Mouse (Mus musculus) neural tube, embryonic 12.5 days (tissue): ENCODE results near the gene Stab2. TPM values are rescaled to one million over a fixed set of nuclear protein-coding genes. Genes with fewer than 3 reads are reported as not detected.

ENCODE experiments used
- ATAC-seq: fragments of 200-750 bp; cut with Nextera tagmentation; 2 replicates; pipeline ENCODE4 v1.8.0; 2017; ENCODE audit warnings: low read depth, mild to moderate bottlenecking, moderate TSS enrichment, moderate library complexity; ENCODE audit not compliant: low FRiP score
- H3K27ac ChIP-seq: fragments of 300-500 bp; sonication (generic); 2 replicates; pipeline ENCODE4 v1.5.1; 2016
- H3K27me3 ChIP-seq: fragments of 300-500 bp; sonication (generic); replicated peaks from 2 replicates; pipeline ENCODE4 v1.6.1; 2016; ENCODE audit warnings: mild to moderate bottlenecking
- H3K36me3 ChIP-seq: fragments of 300-500 bp; sonication (generic); 2 replicates; pipeline ENCODE4 v1.6.1; 2016; ENCODE audit warnings: mild to moderate bottlenecking
- H3K4me1 ChIP-seq: fragments of 300-500 bp; sonication (generic); 2 replicates; pipeline ENCODE4 v1.6.1; 2016
- H3K4me2 ChIP-seq: fragments of 300-500 bp; sonication (generic); replicated peaks from 2 replicates; pipeline ENCODE4 v1.6.1; 2016; ENCODE audit warnings: mild to moderate bottlenecking
- H3K4me3 ChIP-seq: fragments of 300-500 bp; sonication (generic); 2 replicates; pipeline ENCODE4 v1.5.1; 2016
- H3K9ac ChIP-seq: fragments of 300-500 bp; sonication (generic); 2 replicates; pipeline ENCODE4 v1.6.1; 2016; ENCODE audit warnings: mild to moderate bottlenecking
- H3K9me3 ChIP-seq: fragments of 300-500 bp; sonication (generic); 2 replicates; pipeline ENCODE4 v1.6.1; 2016; ENCODE audit warnings: mild to moderate bottlenecking
- whole genome bisulfite sequencing: fragments of 180-500 bp; shearing (Covaris S2); methylation state at CpG from one replicate; pipeline ENCODE4 v1.1.7; 2016; 5-methylcytosine and 5-hydroxymethylcytosine counted together
- polyA plus RNA-seq: library from polyadenylated mRNA; unstranded; fragments of >200 nt; fragmentation: Nextera tagmentation; extraction: Ambion mirVana; gene quantifications from 2 replicates; pipeline ENCODE4 v1.2.1, GENCODE M21; 2016

Gene Stab2
- polyA plus RNA-seq, 1 experiment from 2014 or later, result 0.20 TPM

DNA sequence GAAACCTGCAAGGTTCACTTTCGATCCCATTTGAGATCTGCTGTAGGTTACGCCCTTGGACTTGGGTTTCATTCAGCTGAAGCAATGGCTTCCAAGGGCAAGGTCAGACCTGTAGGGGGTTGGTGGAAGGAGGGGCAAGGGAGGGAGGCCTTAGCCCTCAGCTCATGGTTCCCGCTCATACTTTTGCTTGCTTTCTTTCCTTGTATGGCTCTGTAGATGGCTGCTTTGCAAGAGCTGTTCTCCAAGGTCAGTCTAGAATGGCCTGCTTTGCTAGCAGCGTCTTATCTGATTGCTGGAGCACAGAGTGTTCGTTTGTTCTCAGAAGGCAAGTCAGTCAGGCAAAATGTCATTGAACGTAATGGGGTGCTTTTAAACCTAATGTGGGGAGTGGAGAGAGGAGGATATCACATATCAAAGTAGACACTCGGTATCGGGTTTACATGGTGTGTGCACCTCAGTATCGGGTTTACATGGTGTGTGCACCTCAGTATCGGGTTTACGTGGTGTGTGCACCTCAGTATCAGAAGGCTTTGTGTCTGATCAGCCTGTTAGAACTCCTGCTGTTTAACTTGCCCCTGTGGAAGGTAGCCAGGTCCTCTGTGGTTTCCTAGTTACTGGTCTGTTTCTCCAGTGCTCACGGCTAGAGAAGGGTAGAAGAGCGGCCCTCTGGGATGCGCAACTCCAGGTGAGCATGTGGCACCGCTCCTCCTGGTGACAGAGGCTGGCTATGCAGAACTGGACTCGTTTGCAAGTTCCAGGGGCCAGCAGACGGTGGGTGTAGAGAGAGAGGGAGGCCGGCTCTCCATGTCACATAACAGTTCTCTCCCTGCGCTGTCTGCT is 193.3 kb downstream of the Stab2 start:
- no peak for ATAC-seq
- H3K4me1 ChIP-seq, result peaks cover 4% of the 10 kb centered on the region
- 87% methylated on average over 19 of the region's 19 CpGs for WGBS
- H3K4me2 ChIP-seq, result no peak overlapping the region
- H3K9ac ChIP-seq, result no peak overlapping the region
- H3K27ac ChIP-seq, result no peak overlapping the region
- H3K36me3 ChIP-seq, result no peaks in the 10 kb centered on the region
- no peaks in the 10 kb centered on the region for H3K9me3 ChIP-seq
- H3K4me3 ChIP-seq, result no peak overlapping the region
- no peaks in the 10 kb centered on the region for H3K27me3 ChIP-seq

DNA sequence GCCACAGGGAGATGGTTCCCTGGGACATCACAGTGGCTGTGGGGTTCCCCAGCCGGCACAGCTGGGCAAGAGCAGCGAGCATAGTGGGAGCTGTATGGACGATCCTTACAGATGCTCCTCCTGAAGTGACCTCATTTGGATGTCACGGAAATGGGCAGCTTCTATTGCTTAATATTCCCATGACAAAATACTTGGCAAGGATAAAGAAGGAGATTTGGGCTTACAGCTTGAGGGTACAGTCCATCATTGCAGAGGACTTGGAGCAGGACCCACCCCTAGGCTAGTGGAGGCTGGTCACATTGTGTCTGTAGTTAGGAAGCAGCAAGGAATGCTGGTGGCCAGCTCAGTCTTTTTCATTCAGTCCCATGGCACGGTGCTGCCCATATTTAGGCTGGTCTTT is 197.2 kb downstream of the Stab2 start:
- no peak for ATAC-seq
- H3K9me3 ChIP-seq, result no peaks in the 10 kb centered on the region
- no peak overlapping the region for H3K27ac ChIP-seq
- H3K36me3 ChIP-seq, result no peaks in the 10 kb centered on the region
- no peak overlapping the region for H3K4me3 ChIP-seq
- H3K4me1 ChIP-seq, result no peaks in the 10 kb centered on the region
- 86% methylated on average over 5 of the region's 5 CpGs for WGBS
- H3K9ac ChIP-seq, result no peak overlapping the region
- H3K27me3 ChIP-seq, result no peaks in the 10 kb centered on the region
- no peak overlapping the region for H3K4me2 ChIP-seq

DNA sequence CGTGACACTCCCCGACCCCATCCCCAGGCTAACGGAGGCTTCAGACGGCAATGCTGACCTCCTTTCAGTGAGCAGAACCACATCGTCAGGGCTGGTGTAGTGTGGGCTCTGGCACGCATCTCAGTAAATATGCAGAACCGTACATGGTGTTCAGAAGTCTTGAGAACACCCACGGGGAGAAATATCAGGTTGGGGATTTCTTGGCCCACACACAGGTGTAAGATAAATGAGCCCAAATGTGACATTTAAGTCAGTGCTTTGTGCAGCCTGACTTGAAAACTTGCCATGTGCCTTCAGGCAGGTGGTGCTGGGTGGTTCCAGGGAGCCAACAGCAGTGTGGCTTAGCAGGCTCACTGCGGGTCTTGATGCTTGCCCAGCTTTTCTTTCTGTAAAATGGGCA is 197.8 kb downstream of the Stab2 start:
- H3K4me1 ChIP-seq, result no peaks in the 10 kb centered on the region
- ATAC-seq, result no peak
- no peak overlapping the region for H3K4me3 ChIP-seq
- H3K9ac ChIP-seq, result no peak overlapping the region
- H3K27ac ChIP-seq, result no peak overlapping the region
- no peaks in the 10 kb centered on the region for H3K36me3 ChIP-seq
- H3K4me2 ChIP-seq, result no peak overlapping the region
- no peaks in the 10 kb centered on the region for H3K9me3 ChIP-seq
- H3K27me3 ChIP-seq, result no peaks in the 10 kb centered on the region
- WGBS, result 92% methylated on average over 9 of the region's 9 CpGs

DNA sequence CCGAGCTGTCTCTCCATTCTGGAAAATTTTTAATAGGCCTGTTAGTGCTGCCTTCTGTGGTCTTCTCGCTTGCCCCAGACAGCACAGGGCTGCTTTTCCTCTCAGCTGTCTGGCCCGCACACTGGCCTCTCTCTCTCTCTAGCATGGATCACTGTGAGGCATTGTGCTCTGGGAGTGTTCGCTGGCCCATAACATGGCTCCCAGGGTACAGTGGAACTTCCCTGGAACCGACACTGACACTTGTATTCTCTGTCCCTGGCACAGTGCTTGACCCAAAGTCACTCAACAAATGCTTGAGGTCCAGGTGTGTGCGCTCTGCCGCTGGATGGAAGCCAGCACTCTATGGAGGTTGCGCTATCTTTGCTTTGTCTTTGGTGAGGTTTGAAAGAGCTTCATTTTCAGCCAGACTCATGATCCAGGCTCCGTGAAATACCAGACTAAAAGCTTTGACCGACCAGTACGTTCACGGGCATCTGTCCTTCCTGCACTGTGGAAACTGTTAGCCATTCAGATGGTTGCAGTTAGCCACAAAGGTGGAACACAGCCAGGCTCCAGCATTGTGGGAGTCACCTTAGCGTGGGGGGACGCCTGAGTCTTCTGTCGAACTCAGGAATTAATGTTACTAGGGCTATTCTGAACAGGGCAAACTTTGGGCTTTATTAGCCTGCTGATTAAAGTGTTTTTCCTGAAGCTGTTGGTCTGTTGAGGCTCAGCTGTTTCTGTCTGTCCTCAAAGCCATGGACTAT is 199.6 kb downstream of the Stab2 start:
- no peaks in the 10 kb centered on the region for H3K27me3 ChIP-seq
- H3K36me3 ChIP-seq, result no peaks in the 10 kb centered on the region
- WGBS, result 82% methylated on average over 15 of the region's 15 CpGs
- H3K4me1 ChIP-seq, result no peaks in the 10 kb centered on the region
- H3K9me3 ChIP-seq, result no peaks in the 10 kb centered on the region
- no peak overlapping the region for H3K4me2 ChIP-seq
- no peak overlapping the region for H3K9ac ChIP-seq
- H3K27ac ChIP-seq, result no peak overlapping the region
- ATAC-seq, result 0 out of 2 replicates have a peak, but pooled peaks have one; percentile 21
- no peak overlapping the region for H3K4me3 ChIP-seq

DNA sequence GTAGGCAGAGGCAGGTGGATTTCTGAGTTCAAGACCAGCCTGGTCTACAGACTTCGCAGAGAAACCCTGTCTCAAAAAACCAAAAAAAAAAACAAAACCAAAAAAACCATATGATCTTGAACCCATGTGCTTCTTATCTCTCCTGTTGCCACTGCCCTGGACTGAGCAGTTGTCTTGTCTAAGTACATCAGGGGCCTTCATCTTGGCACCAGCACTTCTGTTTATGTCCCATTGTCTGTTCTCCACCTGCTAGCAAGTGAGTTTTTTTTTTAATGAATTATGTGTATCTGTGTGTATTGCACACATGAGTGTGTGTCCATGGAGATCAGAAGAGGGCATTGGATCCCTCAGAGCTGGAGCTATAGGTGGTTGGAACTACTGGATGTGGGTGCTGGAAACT is 200.5 kb downstream of the Stab2 start:
- no peaks in the 10 kb centered on the region for H3K36me3 ChIP-seq
- H3K4me3 ChIP-seq, result no peak overlapping the region
- no peaks in the 10 kb centered on the region for H3K27me3 ChIP-seq
- WGBS, result 95% methylated on average over 1 of the region's 1 CpGs
- H3K9me3 ChIP-seq, result no peaks in the 10 kb centered on the region
- no peak overlapping the region for H3K9ac ChIP-seq
- H3K4me1 ChIP-seq, result no peaks in the 10 kb centered on the region
- H3K4me2 ChIP-seq, result no peak overlapping the region
- no peak for ATAC-seq
- H3K27ac ChIP-seq, result no peak overlapping the region

DNA sequence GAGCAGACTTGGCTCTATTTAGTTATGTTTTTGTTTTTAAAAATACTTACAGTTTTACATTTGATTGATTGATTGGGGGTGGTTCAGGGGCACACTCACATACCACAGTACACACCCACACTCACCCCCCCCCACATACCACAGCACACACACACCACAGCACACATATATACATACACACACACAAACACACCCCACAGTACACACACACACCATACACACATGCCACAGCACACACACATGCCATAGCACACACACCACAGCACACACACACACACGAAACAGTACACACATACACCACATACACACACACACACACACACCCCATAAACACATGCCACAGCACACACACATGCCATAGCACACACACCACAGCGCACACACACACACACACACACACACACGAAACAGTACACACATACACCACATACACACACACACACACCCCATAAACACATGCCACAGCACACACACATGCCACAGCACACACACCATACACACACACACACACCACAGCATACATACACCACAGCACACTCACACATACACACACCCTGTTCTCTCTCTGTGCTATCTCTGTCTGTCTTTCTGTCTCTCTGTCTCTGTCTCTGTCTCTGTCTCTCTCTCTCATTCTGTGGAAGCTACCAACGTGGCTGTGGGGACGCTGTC is 211.6 kb downstream of the Stab2 start:
- no peaks in the 10 kb centered on the region for H3K9me3 ChIP-seq
- H3K4me1 ChIP-seq, result 0 out of 2 replicates have a peak, but pooled peaks cover 7% of the 10 kb centered on the region
- H3K4me2 ChIP-seq, result no peak overlapping the region
- 88% methylated on average over 5 of the region's 5 CpGs for WGBS
- H3K9ac ChIP-seq, result no peak overlapping the region
- no peak overlapping the region for H3K27ac ChIP-seq
- ATAC-seq, result peak; percentile 37; the same call in 1 of the 2 replicates
- H3K36me3 ChIP-seq, result no peaks in the 10 kb centered on the region
- no peak overlapping the region for H3K4me3 ChIP-seq
- no peaks in the 10 kb centered on the region for H3K27me3 ChIP-seq

DNA sequence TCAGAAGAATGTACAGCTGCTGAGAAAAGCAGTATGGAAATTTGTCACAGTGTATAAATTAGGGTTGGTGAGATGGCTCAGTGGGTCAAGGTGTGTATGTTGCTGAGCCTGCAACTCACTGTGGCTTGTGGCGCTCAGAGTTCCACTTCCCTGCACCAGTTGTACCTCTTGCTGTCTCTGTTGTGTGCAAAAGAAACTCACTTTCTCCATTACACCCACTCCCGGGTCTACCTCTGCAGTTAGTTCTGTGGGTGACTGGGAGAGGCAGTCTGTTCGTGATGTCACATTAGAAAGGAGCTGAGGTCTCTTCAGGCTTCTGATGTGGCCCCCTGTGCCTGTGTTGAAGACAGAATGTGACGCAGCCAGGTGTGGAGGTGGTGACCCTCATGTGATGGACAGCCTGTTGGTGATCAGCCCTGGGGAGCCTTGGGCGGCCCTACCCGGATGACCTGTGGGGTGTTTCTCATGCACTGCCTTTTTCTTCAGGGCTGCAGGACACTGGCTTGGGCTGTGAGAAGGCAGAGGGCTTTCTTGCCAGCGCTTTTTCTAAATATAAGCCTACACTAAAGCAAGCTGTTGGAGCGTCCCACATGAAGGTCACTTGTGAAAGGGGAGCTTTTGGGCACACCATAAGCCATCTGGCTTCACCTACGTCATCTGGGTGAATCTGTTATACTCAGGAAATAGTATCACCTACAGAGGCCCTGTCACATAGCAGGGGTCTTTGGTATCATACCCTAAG is 212.9 kb downstream of the Stab2 start:
- Histone ChIP-seq H3K9ac (no peak overlapping the region), H3K4me3 (no peak overlapping the region), H3K27me3 (no peaks in the 10 kb centered on the region), H3K4me2 (no peak overlapping the region), H3K9me3 (no peaks in the 10 kb centered on the region), H3K27ac (no peak overlapping the region), H3K4me1 (0 out of 2 replicates have a peak, but pooled peaks cover 8% of the 10 kb centered on the region), H3K36me3 (no peaks in the 10 kb centered on the region)
- WGBS, result 92% methylated on average over 9 of the region's 9 CpGs
- ATAC-seq, result no peak

DNA sequence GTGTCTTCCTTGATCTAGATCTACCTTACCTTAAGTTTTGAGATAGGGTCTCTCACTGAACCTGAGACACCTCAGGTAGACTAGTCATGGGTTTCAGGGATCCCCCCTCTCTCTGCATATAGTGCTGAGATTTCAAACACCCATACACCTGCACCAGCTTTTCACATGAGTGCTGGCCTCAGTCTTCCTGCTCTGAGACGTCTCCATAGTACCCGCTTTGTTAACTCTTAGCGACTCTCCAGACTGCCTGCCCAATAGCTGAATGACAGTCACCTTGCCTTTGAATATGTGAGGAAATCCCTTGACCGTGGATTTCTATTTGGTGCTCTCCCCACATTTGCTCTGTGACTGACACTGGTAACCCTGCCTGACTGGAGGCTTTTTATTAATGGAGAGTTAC is 213.6 kb downstream of the Stab2 start:
- Histone ChIP-seq H3K36me3 (no peaks in the 10 kb centered on the region), H3K9me3 (no peaks in the 10 kb centered on the region), H3K4me1 (0 out of 2 replicates have a peak, but pooled peaks cover 8% of the 10 kb centered on the region), H3K4me2 (no peak overlapping the region), H3K4me3 (no peak overlapping the region), H3K27me3 (no peaks in the 10 kb centered on the region), H3K9ac (no peak overlapping the region), H3K27ac (no peak overlapping the region)
- no peak for ATAC-seq
- 90% methylated on average over 4 of the region's 4 CpGs for WGBS

DNA sequence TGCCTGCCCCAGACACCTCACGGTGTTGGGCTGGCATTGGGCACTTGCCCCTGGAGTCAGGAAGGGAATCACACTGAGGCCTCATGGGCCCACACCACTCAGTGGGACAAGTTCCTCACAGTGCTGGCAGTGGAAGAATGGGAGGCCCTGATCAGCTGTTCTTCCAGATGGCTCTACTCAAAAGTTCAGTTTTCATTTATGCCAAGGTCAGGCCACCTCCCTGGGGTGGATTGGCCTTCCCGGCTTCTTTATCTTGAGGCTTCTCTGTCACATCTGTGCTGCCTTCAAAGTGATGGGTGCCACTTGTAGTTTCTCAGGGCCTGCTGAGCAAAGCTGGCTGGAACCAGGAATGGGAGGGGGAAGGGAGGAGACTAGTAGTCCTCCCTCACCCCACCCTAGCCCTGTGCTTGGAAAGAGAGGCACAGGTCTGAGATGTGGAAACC is 214.3 kb downstream of the Stab2 start:
- H3K4me1 ChIP-seq, result 0 out of 2 replicates have a peak, but pooled peaks cover 8% of the 10 kb centered on the region
- no peak for ATAC-seq
- H3K9ac ChIP-seq, result no peak overlapping the region
- no peaks in the 10 kb centered on the region for H3K9me3 ChIP-seq
- 74% methylated on average over 2 of the region's 2 CpGs for WGBS
- H3K4me3 ChIP-seq, result no peak overlapping the region
- H3K36me3 ChIP-seq, result no peaks in the 10 kb centered on the region
- H3K27ac ChIP-seq, result no peak overlapping the region
- no peaks in the 10 kb centered on the region for H3K27me3 ChIP-seq
- no peak overlapping the region for H3K4me2 ChIP-seq

DNA sequence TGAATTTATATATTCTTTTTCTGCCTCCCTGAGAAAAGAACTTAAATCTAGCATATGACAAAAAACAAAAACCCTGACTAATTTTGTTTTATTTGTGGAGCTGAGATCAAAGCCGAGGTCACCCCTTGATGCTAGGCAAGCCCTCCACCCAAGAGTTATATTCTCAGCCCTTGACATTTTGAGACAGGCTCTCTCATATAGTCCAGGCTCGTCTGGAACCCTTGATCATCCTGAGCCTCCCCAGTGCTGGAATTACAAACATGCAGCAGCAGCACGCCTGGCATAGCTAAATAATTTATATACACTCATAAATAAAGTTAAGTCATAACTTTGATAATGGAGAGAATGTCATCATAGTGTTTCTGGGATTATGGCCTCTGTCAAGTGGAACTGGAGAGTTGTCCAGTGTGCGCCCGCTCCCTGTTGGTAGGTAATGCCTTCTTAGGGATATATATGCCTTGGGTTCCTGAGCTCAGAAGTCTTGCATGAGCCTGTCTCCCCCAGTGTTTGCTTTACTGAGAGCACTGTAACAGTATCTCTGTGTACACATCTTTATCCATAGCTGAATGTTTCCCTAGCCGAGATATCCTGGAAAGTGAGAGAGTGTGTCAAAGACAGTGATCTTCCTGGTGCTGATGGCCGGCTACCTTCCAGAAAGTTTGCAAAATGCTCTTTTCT is 216.2 kb downstream of the Stab2 start:
- 73% methylated on average over 7 of the region's 7 CpGs for WGBS
- H3K4me1 ChIP-seq, result 0 out of 2 replicates have a peak, but pooled peaks cover 8% of the 10 kb centered on the region
- no peak overlapping the region for H3K27ac ChIP-seq
- ATAC-seq, result no peak
- no peak overlapping the region for H3K4me3 ChIP-seq
- no peaks in the 10 kb centered on the region for H3K36me3 ChIP-seq
- H3K27me3 ChIP-seq, result no peaks in the 10 kb centered on the region
- H3K4me2 ChIP-seq, result no peak overlapping the region
- no peak overlapping the region for H3K9ac ChIP-seq
- H3K9me3 ChIP-seq, result no peaks in the 10 kb centered on the region
